ENCODE assay signal across 8 mouse cellular contexts in genomic region chr5:43837372-43837771, GRCm38 (mm10). TPM values are rescaled to one million over a fixed set of nuclear protein-coding genes. Genes with fewer than 3 reads are reported as not detected.
DNase-seq lines count a peak whose midpoint lies in the region; ATAC-seq lines count a peak whose summit lies in the region.

No protein-coding gene starts in this region.

- peak; percentile 39 for ATAC-seq in inflammation-experienced regulatory T-cells, adult 6 months
- peak; percentile 64 for ATAC-seq in megakaryocyte, adult 5-6 weeks (ENCODE audit: poor library complexity, severe bottlenecking)

- DNase-seq in gastrocnemius, adult 18-20 months (ENCODE audit: low spot score): peak; percentile 49
- DNase-seq in gastrocnemius, adult 8-10 months (ENCODE audit: low spot score in 2 of 2): no peak
- DNase-seq in right cerebral cortex, adult 18-20 months: peak; percentile 35
- no peak for DNase-seq in right cerebral cortex, postnatal 25 days
- peak; percentile 6 for DNase-seq in cerebellum, adult 11-12 months
- DNase-seq in thymus, postnatal 10 days (ENCODE audit: low spot score in 2 of 2): peak; percentile 31 to 64

RNA-seq across cellular contexts. Expression of gene Fbxl5, which starts 15.9 kb away (rescaled TPM):
- total RNA-seq in gastrocnemius, adult 18-20 months (2021): 10 to 100 TPM; 31.5 to 38.6 TPM
- 10 to 100 TPM; 33.6 to 43.3 (median 38.1) TPM for total RNA-seq in gastrocnemius, adult 8-10 months (2022)
- 10 to 100 TPM; 64.3 to 71.7 (median 67.1) TPM for polyA plus RNA-seq in inflammation-experienced regulatory T-cells, adult 6 months (2017; shearing (Covaris generic))
- total RNA-seq in megakaryocyte, adult 5-6 weeks (2015): 81.7 and 82.1 TPM in 2 replicates
- 93.8 and 106 TPM in 2 replicates for total RNA-seq in megakaryocyte, adult 5-6 weeks (2017)

RNA-seq across cellular contexts. Expression of gene Bst1, which starts 18.7 kb away (rescaled TPM):
- total RNA-seq in gastrocnemius, adult 18-20 months (2021): not detected
- total RNA-seq in gastrocnemius, adult 8-10 months (2022): not detected
- polyA plus RNA-seq in inflammation-experienced regulatory T-cells, adult 6 months (2017; shearing (Covaris generic)): under 1 TPM in 2 of 3 experiments, not detected in 1; 0.20 to 0.26 TPM
- 29.8 and 31.3 TPM in 2 replicates for total RNA-seq in megakaryocyte, adult 5-6 weeks (2015)
- total RNA-seq in megakaryocyte, adult 5-6 weeks (2017): 25.1 and 32.3 TPM in 2 replicates

RNA-seq across cellular contexts. Expression of gene Cd38, which starts 31.0 kb away (rescaled TPM):
- total RNA-seq in gastrocnemius, adult 18-20 months (2021): 1 to 10 TPM; 1.7 to 2.1 TPM
- 1 to 10 TPM; 1.1 to 2.5 (median 1.8) TPM for total RNA-seq in gastrocnemius, adult 8-10 months (2022)
- 10 to 100 TPM; 46.2 to 79.7 (median 73.6) TPM for polyA plus RNA-seq in inflammation-experienced regulatory T-cells, adult 6 months (2017; shearing (Covaris generic))
- total RNA-seq in megakaryocyte, adult 5-6 weeks (2015): 0.83 and 1.6 TPM in 2 replicates
- total RNA-seq in megakaryocyte, adult 5-6 weeks (2017): 0.45 and 0.48 TPM in 2 replicates

Comparison
In these comparisons a context has a peak if more than half of its experiments do, and no peak if none do; other contexts are left out.
1. DNase-seq: peak in gastrocnemius, adult 18-20 months (single experiment), right cerebral cortex, adult 18-20 months (single experiment), cerebellum, adult 11-12 months (single experiment) and thymus, postnatal 10 days (2 of 2); none in gastrocnemius, adult 8-10 months (0 of 2) and right cerebral cortex, postnatal 25 days (single experiment).
2. RNA of gene Bst1, which starts 18.7 kb away (total RNA-seq): 25.1 to 32.3 TPM in megakaryocyte, adult 5-6 weeks; not detected in gastrocnemius, adult 8-10 months and not detected in gastrocnemius, adult 18-20 months; every median in the first group is over 10 times any median in the second.